Mouse (Mus musculus): ENCODE measurements around the gene Map2k6. TPM values are rescaled to one million over a fixed set of nuclear protein-coding genes. Genes with fewer than 3 reads are reported as not detected.
"Not testable (repeated sequence)": the region's sequence is repeated elsewhere in the genome, so short reads cannot be mapped to it uniquely, and the experiment has no call there.

Map2k6 gene
- total RNA-seq (2021), result 10 to 100 TPM; 23.1 to 25.4 TPM
- long read RNA-seq, experiment 1, partial matches to known transcripts, result 0 of 11 reads
- long read RNA-seq, experiment 1, other reads (novel, unspliced or antisense), result 7 of 11 reads
- long read RNA-seq, experiment 2, transcript Map2k6-201 (12 exons, 2,068 nt), result major isoform, 5 of 5 reads
- long read RNA-seq, experiment 2, partial matches to known transcripts, result 0 of 5 reads
- long read RNA-seq, experiment 2, other reads (novel, unspliced or antisense), result 0 of 5 reads

DNA sequence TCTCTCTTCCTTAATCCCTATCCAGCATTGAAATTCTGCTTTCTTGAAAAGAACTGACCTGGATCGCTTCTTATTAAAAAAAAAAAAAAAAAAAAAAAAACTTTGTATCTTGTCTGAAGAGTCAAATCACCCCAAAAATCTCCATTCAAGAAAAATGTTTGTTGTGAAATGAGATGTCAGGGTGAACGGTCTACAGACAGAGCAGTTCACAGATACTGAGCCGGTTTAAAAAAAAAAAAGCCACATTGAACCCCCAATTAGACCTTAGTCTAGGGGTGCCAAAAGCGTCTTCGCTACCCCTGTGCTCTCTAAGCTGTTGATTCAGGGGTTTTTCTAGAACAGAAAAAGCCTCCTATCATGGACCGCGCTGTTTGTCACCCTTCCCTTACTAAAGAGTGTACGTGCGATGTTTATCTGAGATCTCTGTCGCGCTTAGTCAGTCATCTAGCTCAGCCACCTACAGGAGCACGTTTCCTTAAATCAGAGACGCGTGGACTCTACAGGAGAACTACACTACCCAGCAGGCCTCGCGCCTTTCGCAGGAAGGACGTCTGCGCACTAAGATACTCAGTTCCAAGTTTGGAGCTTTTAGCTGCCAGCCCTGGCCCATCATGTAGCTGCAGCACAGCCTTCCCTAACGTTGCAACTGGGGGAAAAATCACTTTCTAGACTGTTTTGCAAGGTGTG lies at the start of gene Map2k6:
TSS of gene Map2k6 (plus strand) at position 570 of the 687 bp plus-strand sequence.
- Histone ChIP-seq H3K4me3 (peak within 1 kb of the TSS; percentile 70), H3K27ac (peak within 1 kb of the TSS; percentile 71)
- no peak; the same call in none of the 2 replicates for TF ChIP-seq CTCF (IDR thresholded peaks at IDR 0.05)
- peak; percentile 82 to 85 for DNase-seq (ENCODE audit: extremely low spot score in 1 of 2, low spot score in 2 of 2)
- intact Hi-C loops (cut with DNase I), result no loop called here

DNA sequence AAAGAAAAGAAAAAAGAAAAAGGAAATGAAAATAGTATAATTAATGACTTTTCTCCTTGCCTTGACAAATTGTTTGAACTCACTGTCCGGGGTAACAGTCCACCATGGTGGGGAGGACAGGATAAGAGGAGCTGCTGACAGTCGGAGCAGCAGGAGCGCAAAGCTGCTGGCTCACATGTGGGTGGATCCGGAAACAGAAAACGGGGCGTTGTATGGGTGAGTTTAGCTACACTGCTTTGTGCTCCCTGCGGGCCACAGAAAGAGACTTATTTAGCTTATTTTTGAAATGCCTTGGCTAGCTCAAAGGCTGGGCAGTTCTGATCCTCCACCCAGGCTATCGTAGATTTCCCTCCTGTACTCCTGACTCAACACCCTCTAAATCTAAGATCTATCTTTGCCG lies 44.7 kb upstream of the Map2k6 start:
- Histone ChIP-seq H3K4me3 (no peak overlapping the region), H3K27ac (no peak overlapping the region)
- intact Hi-C loops (cut with DNase I), result loop anchor here (5.0 to 10.0 kb wide), 3 partner anchors 143 to 1171 kb away; no protein-coding TSS in a partner anchor
- no peak for DNase-seq (ENCODE audit: extremely low spot score in 1 of 2, low spot score in 2 of 2)
- TF ChIP-seq CTCF (IDR thresholded peaks at IDR 0.05), result no peak

DNA sequence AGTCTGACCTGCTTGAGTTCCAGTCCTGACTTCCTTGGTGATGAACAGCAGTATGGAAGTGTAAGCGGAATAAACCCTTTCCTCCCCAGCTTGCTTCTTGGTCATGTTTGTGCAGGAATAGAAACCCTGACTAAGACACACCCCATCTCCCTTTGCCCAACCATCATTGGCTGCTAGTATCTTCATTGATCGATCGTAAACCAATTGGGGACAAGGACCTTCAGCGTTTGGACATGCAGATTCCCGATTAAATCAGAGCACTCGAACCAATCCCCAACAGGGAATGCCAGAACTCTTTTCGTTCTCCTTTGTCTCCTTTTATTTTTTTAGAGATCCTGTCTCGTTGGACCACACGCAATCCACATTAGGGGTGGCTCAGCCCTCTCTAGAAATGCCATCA lies 43.8 kb upstream of the Map2k6 start:
- intact Hi-C loops (cut with DNase I), result loop anchor here (5.0 to 10.0 kb wide), 3 partner anchors 132 to 1170 kb away; no protein-coding TSS in a partner anchor
- not testable (repeated sequence) for DNase-seq (ENCODE audit: extremely low spot score in 1 of 2, low spot score in 2 of 2)

GRCm38 (mm10) chr11:110357756-110358551 lies 41.0 kb upstream of the Map2k6 start:
- no peak overlapping the region for H3K27ac ChIP-seq
- TF ChIP-seq CTCF (IDR thresholded peaks at IDR 0.05), result peak; percentile 85
- H3K4me3 ChIP-seq, result no peak overlapping the region
- intact Hi-C loops (cut with DNase I), result loop anchor here (5.0 to 10.0 kb wide), 3 partner anchors 129 to 1167 kb away; no protein-coding TSS in a partner anchor
- peak; percentile 37 to 56 for DNase-seq (ENCODE audit: extremely low spot score in 1 of 2, low spot score in 2 of 2)

More for the DNA sequence above, 43.8 kb upstream of the Map2k6 start:
- H3K4me3 ChIP-seq, H3K27ac ChIP-seq: not testable (repeated sequence)

DNA sequence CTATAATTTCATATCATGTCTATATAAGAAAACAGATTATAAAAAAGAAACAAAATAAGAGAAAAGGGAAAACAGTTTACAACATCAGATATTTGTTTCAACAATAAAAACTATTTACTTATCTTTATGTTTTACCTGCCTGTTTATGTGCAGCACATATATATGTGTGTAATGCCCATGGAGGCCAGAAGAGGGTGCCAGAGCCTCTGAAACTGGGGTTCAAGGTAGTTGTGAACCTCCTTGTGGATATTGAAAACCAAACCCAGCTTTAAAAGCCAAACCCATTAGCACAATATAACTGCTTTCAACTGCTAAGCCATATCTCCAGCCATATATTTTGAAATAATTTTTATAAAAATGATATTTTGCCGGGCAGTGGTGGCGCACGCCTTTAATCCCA lies 33.9 kb upstream of the Map2k6 start:
- Histone ChIP-seq H3K27ac (no peak overlapping the region), H3K4me3 (no peak overlapping the region)
- peak; percentile 60 for TF ChIP-seq CTCF (IDR thresholded peaks at IDR 0.05)
- intact Hi-C loops (cut with DNase I), result loop anchor here (5.0 kb wide), 2 partner anchors 117 to 132 kb away; no protein-coding TSS in a partner anchor
- DNase-seq (ENCODE audit: extremely low spot score in 1 of 2, low spot score in 2 of 2), result peak in 1 of 2 experiments; percentile 27

DNA sequence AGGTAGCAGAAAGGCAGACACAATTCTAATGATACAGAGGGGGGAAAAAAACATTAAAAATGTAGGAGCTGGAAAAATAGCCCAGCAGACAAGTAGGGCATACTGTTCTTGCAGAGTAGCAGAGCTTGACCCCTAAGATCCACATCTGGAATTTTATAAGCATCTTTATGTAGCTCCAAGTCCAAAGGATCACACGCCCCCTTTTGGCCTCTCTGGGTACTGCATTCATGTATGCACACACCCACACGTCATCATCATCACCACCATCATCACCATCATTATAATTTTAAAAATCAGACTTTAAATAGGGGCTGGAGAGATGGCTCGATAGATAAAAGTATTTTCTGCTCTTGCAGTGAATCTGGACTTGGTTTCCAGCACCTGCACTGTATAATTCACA lies 32.0 kb upstream of the Map2k6 start:
- Histone ChIP-seq H3K27ac (no peak overlapping the region), H3K4me3 (no peak overlapping the region)
- peak; percentile 37 for TF ChIP-seq CTCF (IDR thresholded peaks at IDR 0.05)
- DNase-seq (ENCODE audit: extremely low spot score in 1 of 2, low spot score in 2 of 2), result no peak
- intact Hi-C loops (cut with DNase I), result loop anchor here (5.0 kb wide), 2 partner anchors 115 to 130 kb away; no protein-coding TSS in a partner anchor

DNA sequence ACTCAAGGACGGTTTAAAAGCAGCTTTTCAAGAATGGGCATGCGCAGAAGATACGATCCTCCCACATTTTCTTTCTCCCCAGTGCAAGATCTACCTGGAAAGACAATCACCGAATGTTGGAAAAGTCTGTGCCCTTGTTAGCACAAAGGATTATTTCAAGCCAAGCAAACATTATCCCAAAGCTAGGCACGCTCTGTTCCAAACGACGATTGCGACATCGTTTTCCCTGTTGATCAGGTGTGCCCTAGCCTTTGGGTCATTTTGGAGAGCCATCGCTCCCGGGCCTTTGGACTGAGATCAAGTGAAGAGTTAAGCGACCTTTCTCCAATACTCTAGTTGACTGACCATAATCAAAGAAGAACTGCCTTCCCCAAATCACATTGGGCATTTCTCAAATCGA lies 31.3 kb upstream of the Map2k6 start:
- TF ChIP-seq CTCF (IDR thresholded peaks at IDR 0.05), result no peak
- no peak for DNase-seq (ENCODE audit: extremely low spot score in 1 of 2, low spot score in 2 of 2)
- H3K27ac ChIP-seq, result no peak overlapping the region
- no peak overlapping the region for H3K4me3 ChIP-seq
- intact Hi-C loops (cut with DNase I), result loop anchor here (5.0 kb wide), 2 partner anchors 115 to 130 kb away; no protein-coding TSS in a partner anchor

- Histone ChIP-seq H3K4me3 (no peak overlapping the region), H3K27ac (no peak overlapping the region)
- intact Hi-C loops (cut with DNase I), result loop anchor here (5.0 kb wide), 2 partner anchors 113 to 128 kb away; no protein-coding TSS in a partner anchor
- no peak for TF ChIP-seq CTCF (IDR thresholded peaks at IDR 0.05)
- DNase-seq (ENCODE audit: extremely low spot score in 1 of 2, low spot score in 2 of 2), result no peak
These were observed 29.5 kb upstream of the Map2k6 start for GRCm38 (mm10) chr11:110369312-110370019.

DNA sequence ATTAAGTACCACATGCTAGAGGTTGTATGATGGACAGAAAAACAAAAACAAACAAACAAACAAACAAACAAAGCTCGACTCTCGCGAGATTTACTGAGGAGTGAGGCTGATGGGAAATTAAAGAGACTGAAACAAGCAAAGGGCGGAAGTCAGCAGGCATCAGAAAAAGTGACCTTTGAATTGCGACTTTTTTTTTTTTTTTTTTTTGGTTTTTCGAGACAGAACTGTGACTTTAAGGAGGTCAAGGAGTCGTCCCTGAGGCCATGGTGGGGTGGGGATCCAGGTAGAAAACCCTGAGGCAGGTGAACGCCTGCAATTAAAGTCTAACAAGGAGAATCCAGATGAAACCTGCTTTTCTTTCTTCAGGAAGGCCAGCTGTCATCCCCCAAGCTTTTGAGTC lies 27.1 kb upstream of the Map2k6 start:
- Histone ChIP-seq H3K27ac (no peak overlapping the region), H3K4me3 (no peak overlapping the region)
- DNase-seq (ENCODE audit: extremely low spot score in 1 of 2, low spot score in 2 of 2), result no peak
- intact Hi-C loops (cut with DNase I), result no loop called here
- TF ChIP-seq CTCF (IDR thresholded peaks at IDR 0.05), result no peak

GRCm38 (mm10) chr11:110372266-110372954 lies 26.5 kb upstream of the Map2k6 start:
- H3K27ac ChIP-seq, result no peak overlapping the region

More at GRCm38 (mm10) chr11:110372266-110372954, 26.5 kb upstream of the Map2k6 start:
- TF ChIP-seq CTCF (IDR thresholded peaks at IDR 0.05), result no peak
- intact Hi-C loops (cut with DNase I), result no loop called here
- no peak overlapping the region for H3K4me3 ChIP-seq
- no peak for DNase-seq (ENCODE audit: extremely low spot score in 1 of 2, low spot score in 2 of 2)
